21 mouse cellular contexts compared by ENCODE assay signal in the genomic region with DNA sequence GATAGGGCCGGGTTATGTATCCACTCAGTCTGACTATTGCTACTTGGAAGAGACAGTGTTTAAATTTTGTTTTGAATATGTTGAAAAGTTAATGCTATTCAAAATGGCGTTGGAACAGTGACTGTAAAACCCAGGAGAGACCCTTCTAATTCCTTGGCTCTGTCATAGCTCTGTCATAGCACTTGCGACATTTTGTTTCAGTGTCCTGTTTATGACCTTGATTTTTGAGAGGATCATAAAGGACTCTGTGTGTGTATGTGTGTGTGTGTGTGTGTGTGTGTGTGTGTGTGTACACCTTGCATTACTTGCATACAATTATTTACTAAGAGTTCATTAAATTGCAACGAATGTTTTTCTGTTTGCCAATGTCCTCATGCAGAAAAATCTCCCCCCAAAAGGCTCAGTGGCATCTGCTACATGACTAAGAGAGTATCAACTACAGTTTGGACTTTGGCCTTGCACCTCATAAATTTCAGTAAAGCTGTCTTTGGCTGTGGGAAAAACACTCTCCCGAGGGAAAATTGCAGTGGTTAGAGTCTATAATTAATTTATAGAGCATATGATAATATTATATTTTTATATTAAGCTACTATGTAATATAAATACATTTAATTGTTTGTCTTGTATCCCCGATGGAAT. TPM values are rescaled to one million over a fixed set of nuclear protein-coding genes. Genes with fewer than 3 reads are reported as not detected.
"Had no signal": no experiment of that assay in that cellular context is flagged by ENCODE, and none has a peak within 500 bp of the region (broad histone marks: within the 10 kb centered on the region; RNA-seq: fewer than 3 reads in every experiment).

No protein-coding gene starts in this region.

- DNase-seq: kidney, adult 11 months; kidney, adult 8-10 months; kidney, postnatal 10 days; kidney, postnatal 36 days; layer of hippocampus, postnatal 36 days; lung, adult 18-20 months; retina, postnatal 1 day; right cerebral cortex, postnatal 25 days; spleen, adult 18-20 months; thymus, postnatal 25 days had no signal

- H3K4me3 ChIP-seq: kidney, embryonic 15.5 days; left cerebral cortex, adult 2 months; liver, embryonic 12.5 days; liver, embryonic 15.5 days; megakaryocyte, embryonic 14.5 days; midbrain, embryonic 10.5 days; midbrain, embryonic 13.5 days; myocyte; neural tube, embryonic 13.5 days; stomach, embryonic 15.5 days had no signal

- H3K27ac ChIP-seq: kidney, embryonic 15.5 days; left cerebral cortex, adult 2 months; liver, embryonic 12.5 days; liver, embryonic 15.5 days; midbrain, embryonic 10.5 days; midbrain, embryonic 13.5 days; neural tube, embryonic 13.5 days; stomach, embryonic 15.5 days had no signal

- H3K27me3 ChIP-seq: kidney, embryonic 15.5 days; liver, embryonic 12.5 days; liver, embryonic 15.5 days; megakaryocyte, embryonic 14.5 days; midbrain, embryonic 13.5 days; neural tube, embryonic 13.5 days; stomach, embryonic 15.5 days had no signal

- H3K4me2 ChIP-seq: kidney, embryonic 15.5 days; liver, embryonic 12.5 days; liver, embryonic 15.5 days; midbrain, embryonic 13.5 days; neural tube, embryonic 13.5 days; stomach, embryonic 15.5 days had no signal

- H3K36me3 ChIP-seq: kidney, embryonic 15.5 days; liver, embryonic 12.5 days; liver, embryonic 15.5 days; midbrain, embryonic 10.5 days; midbrain, embryonic 13.5 days; neural tube, embryonic 13.5 days; stomach, embryonic 15.5 days had no signal

- H3K9me3 ChIP-seq: kidney, embryonic 15.5 days; liver, embryonic 12.5 days; liver, embryonic 15.5 days; midbrain, embryonic 10.5 days; midbrain, embryonic 13.5 days; neural tube, embryonic 13.5 days; stomach, embryonic 15.5 days had no signal

- H3K9ac ChIP-seq: kidney, embryonic 15.5 days; liver, embryonic 12.5 days; liver, embryonic 15.5 days; midbrain, embryonic 13.5 days; neural tube, embryonic 13.5 days; stomach, embryonic 15.5 days had no signal

- H3K4me1 ChIP-seq: kidney, embryonic 15.5 days; liver, embryonic 12.5 days; liver, embryonic 15.5 days; midbrain, embryonic 10.5 days; midbrain, embryonic 13.5 days; neural tube, embryonic 13.5 days; stomach, embryonic 15.5 days had no signal

- ATAC-seq: liver, embryonic 12.5 days; midbrain, embryonic 13.5 days; midbrain, embryonic 16.5 days had no signal

RNA-seq across cellular contexts. Expression of a gene that starts 43.7 kb away (rescaled TPM):
- polyA plus RNA-seq: myocyte had no signal
